Mouse (Mus musculus) lung, embryonic 14.5 days (tissue): ENCODE data around the gene Mphosph6. TPM values are rescaled to one million over a fixed set of nuclear protein-coding genes. Genes with fewer than 3 reads are reported as not detected.

Experiments used
- ATAC-seq: fragments of 200-750 bp; cut with Nextera tagmentation; 2 replicates; pipeline ENCODE4 v1.8.0; 2017; ENCODE audit warnings: mild to moderate bottlenecking, moderate TSS enrichment, moderate library complexity; ENCODE audit not compliant: insufficient read depth
- DNase-seq: peaks from one replicate; pipeline ENCODE4 v3.0.0-alpha.2; 2015
- H3K27ac ChIP-seq: fragments of 300-500 bp; sonication (generic); 2 replicates; pipeline ENCODE4 v1.5.1; 2014; ENCODE audit warnings: low read depth, mild to moderate bottlenecking, moderate library complexity
- H3K27me3 ChIP-seq: fragments of 300-500 bp; sonication (generic); 2 replicates; pipeline ENCODE4 v1.6.1; 2014; ENCODE audit warnings: low read length, control low read depth; ENCODE audit not compliant: insufficient read depth
- H3K36me3 ChIP-seq: fragments of 300-500 bp; sonication (generic); 2 replicates; pipeline ENCODE4 v1.6.1; 2014; ENCODE audit warnings: control low read depth; ENCODE audit not compliant: insufficient read depth
- H3K4me1 ChIP-seq: fragments of 300-500 bp; sonication (generic); 2 replicates; pipeline ENCODE4 v1.6.1; 2014; ENCODE audit warnings: antibody characterized with exemption, control low read depth; ENCODE audit not compliant: insufficient read depth
- H3K4me2 ChIP-seq: fragments of 300-500 bp; sonication (generic); 2 replicates; pipeline ENCODE4 v1.6.1; 2014; ENCODE audit warnings: mild to moderate bottlenecking
- H3K4me3 ChIP-seq: fragments of 300-500 bp; sonication (generic); 2 replicates; pipeline ENCODE4 v1.5.1; 2014; ENCODE audit warnings: low read depth, low read length
- H3K9ac ChIP-seq: fragments of 300-500 bp; sonication (generic); 2 replicates; pipeline ENCODE4 v1.6.1; 2014
- H3K9me3 ChIP-seq: fragments of 300-500 bp; sonication (generic); 2 replicates; pipeline ENCODE4 v1.6.1; 2016; ENCODE audit warnings: low read depth, low read length, control low read depth
- CTCF ChIP-seq: IDR thresholded peaks from 2 replicates; pipeline ENCODE4 v1.5.1; 2016; ENCODE audit warnings: antibody characterized with exemption, low read depth
- WGBS: fragments of 180-500 bp; shearing (Covaris S2); extraction: QIAGEN DNeasy Blood & Tissue Kit; methylation state at CpG from one replicate; pipeline ENCODE4 v1.1.7; 2014; 5-methylcytosine and 5-hydroxymethylcytosine counted together
- polyA plus RNA-seq: library from polyadenylated mRNA; unstranded; fragments of >200 nt; fragmentation: Nextera tagmentation; extraction: Ambion mirVana; gene quantifications from 2 replicates; pipeline ENCODE4 v1.2.1, GENCODE M21; 2014

The Mphosph6 gene
- polyA plus RNA-seq, 1 experiment from 2014 or later: 61.3 TPM

- ATAC-seq (no peak), DNase-seq (no peak)
- Histone ChIP-seq H3K9ac (no peak overlapping the region), H3K27me3 (no peaks in the 10 kb centered on the region), H3K4me2 (no peak overlapping the region), H3K4me3 (no peak overlapping the region), H3K27ac (no peak overlapping the region), H3K9me3 (no peaks in the 10 kb centered on the region), H3K36me3 (no peaks in the 10 kb centered on the region), H3K4me1 (no peaks in the 10 kb centered on the region)
- no peak for TF ChIP-seq CTCF
- whole genome bisulfite sequencing: 65% methylated on average over 9 of the region's 9 CpGs
Observed at GRCm38 (mm10) chr8:117771115-117771836, 30.5 kb downstream of the Mphosph6 start.

- H3K27me3 ChIP-seq: no peaks in the 10 kb centered on the region
- H3K9me3 ChIP-seq: no peaks in the 10 kb centered on the region
- no peaks in the 10 kb centered on the region for H3K4me1 ChIP-seq
- H3K27ac ChIP-seq: no peak overlapping the region
- no peak overlapping the region for H3K4me3 ChIP-seq
- ATAC-seq: no peak
- H3K9ac ChIP-seq: no peak overlapping the region
- no peak overlapping the region for H3K4me2 ChIP-seq
- H3K36me3 ChIP-seq: no peaks in the 10 kb centered on the region
- no peak for TF ChIP-seq CTCF
- no peak for DNase-seq
- WGBS: 64% methylated on average over 7 of the region's 7 CpGs
Observed at GRCm38 (mm10) chr8:117768971-117769370, 32.8 kb downstream of the Mphosph6 start.

- WGBS: 23% methylated on average over 5 of the region's 5 CpGs
- no peaks in the 10 kb centered on the region for H3K4me1 ChIP-seq
- no peaks in the 10 kb centered on the region for H3K27me3 ChIP-seq
- H3K27ac ChIP-seq: no peak overlapping the region
- no peak overlapping the region for H3K4me2 ChIP-seq
- no peak for TF ChIP-seq CTCF
- no peak for ATAC-seq
- no peak for DNase-seq
- H3K4me3 ChIP-seq: no peak overlapping the region
- no peaks in the 10 kb centered on the region for H3K36me3 ChIP-seq
- H3K9ac ChIP-seq: no peak overlapping the region
- H3K9me3 ChIP-seq: no peaks in the 10 kb centered on the region
Observed at GRCm38 (mm10) chr8:117765947-117766346, 35.8 kb downstream of the Mphosph6 start.

- DNase-seq: no peak
- no peak for TF ChIP-seq CTCF
- Histone ChIP-seq H3K4me1 (no peaks in the 10 kb centered on the region), H3K36me3 (no peaks in the 10 kb centered on the region), H3K27ac (no peak overlapping the region), H3K4me2 (no peak overlapping the region), H3K9me3 (no peaks in the 10 kb centered on the region), H3K27me3 (no peaks in the 10 kb centered on the region), H3K4me3 (no peak overlapping the region), H3K9ac (no peak overlapping the region)
- ATAC-seq: no peak
- WGBS: 60% methylated on average over 4 of the region's 4 CpGs
Observed at GRCm38 (mm10) chr8:117764625-117765024, 37.1 kb downstream of the Mphosph6 start.

GRCm38 (mm10) chr8:117762776-117763175 is 39.0 kb downstream of the Mphosph6 start:
- 83% methylated on average over 6 of the region's 6 CpGs for WGBS
- Histone ChIP-seq H3K4me1 (no peaks in the 10 kb centered on the region), H3K4me3 (no peak overlapping the region), H3K27me3 (no peaks in the 10 kb centered on the region), H3K9ac (no peak overlapping the region), H3K9me3 (no peaks in the 10 kb centered on the region), H3K36me3 (no peaks in the 10 kb centered on the region), H3K27ac (no peak overlapping the region), H3K4me2 (no peak overlapping the region)
- no peak for TF ChIP-seq CTCF
- ATAC-seq (no peak), DNase-seq (no peak)

GRCm38 (mm10) chr8:117757900-117758299 is 43.8 kb downstream of the Mphosph6 start:
- Histone ChIP-seq H3K27ac (no peak overlapping the region), H3K27me3 (no peaks in the 10 kb centered on the region), H3K36me3 (no peaks in the 10 kb centered on the region), H3K4me2 (no peak overlapping the region), H3K4me1 (no peaks in the 10 kb centered on the region), H3K9me3 (no peaks in the 10 kb centered on the region), H3K4me3 (no peak overlapping the region), H3K9ac (no peak overlapping the region)
- WGBS: 73% methylated on average over 11 of the region's 11 CpGs
- DNase-seq (no peak), ATAC-seq (no peak)
- TF ChIP-seq CTCF: no peak

- H3K4me1 ChIP-seq: no peaks in the 10 kb centered on the region
- H3K9me3 ChIP-seq: no peaks in the 10 kb centered on the region
- H3K27ac ChIP-seq: no peak overlapping the region
- no peak overlapping the region for H3K4me3 ChIP-seq
- 51% methylated on average over 2 of the region's 2 CpGs for WGBS
- no peaks in the 10 kb centered on the region for H3K36me3 ChIP-seq
- no peak overlapping the region for H3K9ac ChIP-seq
- ATAC-seq (no peak), DNase-seq (no peak)
- H3K27me3 ChIP-seq: no peaks in the 10 kb centered on the region
- no peak overlapping the region for H3K4me2 ChIP-seq
- no peak for TF ChIP-seq CTCF
Observed at GRCm38 (mm10) chr8:117749436-117749835, 52.3 kb downstream of the Mphosph6 start.
